Comparison of ENCODE assay signal across 9 mouse cellular contexts in the genomic region with DNA sequence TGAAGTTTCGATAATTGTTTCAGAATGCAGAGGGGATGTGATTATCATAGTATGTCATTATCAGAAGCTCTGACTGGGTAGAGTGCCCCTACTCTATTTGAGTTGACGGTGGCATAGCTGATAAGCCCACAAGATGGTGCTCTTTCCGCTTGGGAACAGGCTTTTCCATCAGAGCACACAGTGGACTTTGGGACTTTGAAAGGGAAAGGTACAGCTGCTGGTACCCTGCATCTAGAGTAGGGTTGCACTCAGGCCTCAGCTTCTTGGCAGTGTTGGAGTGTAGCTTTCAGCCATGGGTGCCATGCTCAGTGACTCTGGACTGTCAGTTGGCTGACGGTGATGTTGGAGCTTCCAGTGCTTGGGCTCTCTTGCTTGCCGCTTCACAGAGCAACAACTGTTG. TPM values are rescaled to one million over a fixed set of nuclear protein-coding genes. Genes with fewer than 3 reads are reported as not detected.
DNase-seq lines count a peak whose midpoint lies in the region.
"Had no signal": no experiment of that assay in that cellular context is flagged by ENCODE, and none has a peak within 500 bp of the region (broad histone marks: within the 10 kb centered on the region; RNA-seq: fewer than 3 reads in every experiment).

No protein-coding gene starts in this region.

- peak; percentile 27 for DNase-seq in heart, adult 11 months
- no peak for DNase-seq in heart, postnatal 14 days
- peak; percentile 28 for DNase-seq in right cerebral cortex, postnatal 4 days
- no peak for DNase-seq in right cerebral cortex, postnatal 25 days
- DNase-seq in kidney, postnatal 25 days, result peak; percentile 24 to 54
- no peak for DNase-seq in thymus, postnatal 36 days
- no peak for DNase-seq in urinary bladder, postnatal 36 days (ENCODE audit: low spot score in 2 of 2)
- no peak for DNase-seq in gastrocnemius, postnatal 4 days (ENCODE audit: low spot score in 2 of 2)
- DNase-seq: cerebellum, adult 11-12 months had no signal

- intact Hi-C loops in heart, postnatal 14 days (cut with DNase I), result loop anchor here (5.0 kb wide), 1 partner anchor 1052 kb away; no protein-coding TSS in a partner anchor

RNA-seq across cellular contexts. Expression of a gene that starts 13.3 kb away (rescaled TPM):
- total RNA-seq in heart, postnatal 14 days (2021), result 1 to 10 TPM; 4.9 to 6.0 TPM
- 1 to 10 TPM; 6.2 to 6.5 TPM for total RNA-seq in gastrocnemius, postnatal 4 days (2021)

RNA-seq across cellular contexts. Expression of a gene that starts 32.2 kb away (rescaled TPM):
- total RNA-seq in heart, postnatal 14 days (2021), result 10 to 100 TPM; 47.4 to 47.5 TPM
- 10 to 100 TPM; 53.6 to 59.7 TPM for total RNA-seq in gastrocnemius, postnatal 4 days (2021)

Comparison
In these comparisons a context has a peak if more than half of its experiments do, and no peak if none do; other contexts are left out.
1. DNase-seq: peak in heart, adult 11 months (single experiment), right cerebral cortex, postnatal 4 days (single experiment) and kidney, postnatal 25 days (2 of 2); none in heart, postnatal 14 days (0 of 2), right cerebral cortex, postnatal 25 days (single experiment), thymus, postnatal 36 days (0 of 2), urinary bladder, postnatal 36 days (0 of 2) and gastrocnemius, postnatal 4 days (0 of 2).